Mouse (Mus musculus) intestine, postnatal 0 days (tissue): ENCODE data around the gene Apoc3. TPM values are rescaled to one million over a fixed set of nuclear protein-coding genes. Genes with fewer than 3 reads are reported as not detected.
A peak's percentile ranks its signal among the peaks of the same experiment; 100 is the strongest.

Source experiments
- ATAC-seq: fragments of 200-750 bp; cut with Nextera tagmentation; 2 replicates; pipeline ENCODE4 v1.8.0; 2017; ENCODE audit warnings: mild to moderate bottlenecking, moderate TSS enrichment, moderate library complexity
- H3K27ac ChIP-seq: fragments of 300-500 bp; sonication (generic); 2 replicates; pipeline ENCODE4 v1.5.1; 2014; ENCODE audit warnings: mild to moderate bottlenecking, low read depth, low read length, moderate library complexity
- H3K27me3 ChIP-seq: fragments of 300-500 bp; sonication (generic); replicated peaks from 2 replicates; pipeline ENCODE4 v1.6.1; 2014; ENCODE audit warnings: low read length, mixed read lengths; ENCODE audit not compliant: control insufficient read depth, insufficient read depth
- H3K36me3 ChIP-seq: fragments of 300-500 bp; sonication (generic); 2 replicates; pipeline ENCODE4 v1.6.1; 2014; ENCODE audit warnings: mild to moderate bottlenecking, moderate library complexity; ENCODE audit not compliant: control insufficient read depth, insufficient read depth
- H3K4me1 ChIP-seq: fragments of 300-500 bp; sonication (generic); replicated peaks from 2 replicates; pipeline ENCODE4 v1.6.1; 2014; ENCODE audit warnings: antibody characterized with exemption, low read length, mixed read lengths; ENCODE audit not compliant: control insufficient read depth, insufficient read depth
- H3K4me2 ChIP-seq: fragments of 300-500 bp; sonication (generic); replicated peaks from 2 replicates; pipeline ENCODE4 v1.6.1; 2014; ENCODE audit warnings: low read depth, mild to moderate bottlenecking, moderate library complexity
- H3K4me3 ChIP-seq: fragments of 300-500 bp; sonication (generic); 2 replicates; pipeline ENCODE4 v1.5.1; 2014; ENCODE audit warnings: low read depth, low read length
- H3K9ac ChIP-seq: fragments of 300-500 bp; sonication (generic); 2 replicates; pipeline ENCODE4 v1.6.1; 2014; ENCODE audit warnings: mild to moderate bottlenecking, low read depth, low read length
- H3K9me3 ChIP-seq: fragments of 300-500 bp; sonication (generic); 2 replicates; pipeline ENCODE4 v1.6.1; 2016; ENCODE audit warnings: mixed run types; ENCODE audit not compliant: control insufficient read depth
- CTCF ChIP-seq: sonication (generic); IDR thresholded peaks from 2 replicates; pipeline ENCODE4 v1.5.1; 2016; ENCODE audit warnings: low read depth, mild to moderate bottlenecking, control low read depth, antibody characterized with exemption, moderate library complexity
- WGBS: fragments of 180-500 bp; shearing (Covaris S2); extraction: QIAGEN DNeasy Blood & Tissue Kit; methylation state at CpG from one replicate; pipeline ENCODE4 v1.1.7; 2014; 5-methylcytosine and 5-hydroxymethylcytosine counted together
- polyA plus RNA-seq: library from polyadenylated mRNA; unstranded; fragments of >200 nt; fragmentation: Nextera tagmentation; extraction: Ambion mirVana; gene quantifications from 2 replicates; pipeline ENCODE4 v1.2.1, GENCODE M21; 2015

Apoc3 gene
- polyA plus RNA-seq, 1 experiment from 2014 or later = 8,903 TPM

DNA sequence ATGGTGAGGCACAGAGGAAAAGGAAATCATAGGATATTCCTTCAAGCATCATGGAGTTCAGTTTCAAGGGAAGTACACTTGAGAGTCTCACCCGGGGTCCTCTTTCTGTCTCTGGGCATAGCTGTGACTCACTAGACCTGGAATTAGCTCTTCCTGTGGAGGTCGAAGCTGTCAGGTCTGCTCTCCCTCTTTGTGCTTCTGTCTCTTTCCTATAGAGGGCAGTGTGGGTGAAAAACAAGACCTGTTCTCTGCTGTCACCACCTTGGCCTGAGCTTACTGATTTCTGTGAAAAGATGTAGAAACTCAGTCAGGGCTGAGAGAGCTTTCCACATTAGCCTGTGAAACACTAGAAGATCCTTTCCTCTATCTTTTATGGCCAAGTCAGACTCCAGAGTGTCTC, 50.2 kb downstream of the Apoc3 start:
- no peak overlapping the region for H3K4me2 ChIP-seq
- 0 out of 2 replicates have a peak, but pooled peaks cover 4% of the 10 kb centered on the region for H3K36me3 ChIP-seq
- no peaks in the 10 kb centered on the region; the same call in 1 of the 2 replicates for H3K4me1 ChIP-seq
- ATAC-seq = no peak
- no peaks in the 10 kb centered on the region for H3K27me3 ChIP-seq
- TF ChIP-seq CTCF = peak; percentile 77
- no peak overlapping the region for H3K27ac ChIP-seq
- no peaks in the 10 kb centered on the region for H3K9me3 ChIP-seq
- no peak overlapping the region for H3K9ac ChIP-seq
- H3K4me3 ChIP-seq = no peak overlapping the region
- 37% methylated on average over 2 of the region's 2 CpGs for WGBS

GRCm38 (mm10) chr9:46184542-46184941, 50.9 kb downstream of the Apoc3 start:
- no peak overlapping the region for H3K4me3 ChIP-seq
- no peak overlapping the region for H3K27ac ChIP-seq
- peak; percentile 29; the same call in 1 of the 2 replicates for ATAC-seq
- H3K4me2 ChIP-seq = no peak overlapping the region
- no peaks in the 10 kb centered on the region; the same call in 1 of the 2 replicates for H3K4me1 ChIP-seq
- H3K9ac ChIP-seq = no peak overlapping the region
- WGBS = 42% methylated on average over 5 of the region's 5 CpGs
- H3K27me3 ChIP-seq = no peaks in the 10 kb centered on the region
- 0 out of 2 replicates have a peak, but pooled peaks cover 4% of the 10 kb centered on the region for H3K36me3 ChIP-seq
- H3K9me3 ChIP-seq = no peaks in the 10 kb centered on the region
- no peak for TF ChIP-seq CTCF

Other genes with a start within 250 kb of the Apoc3 start
- gene Pafah1b2, start 222.9 kb downstream of the Apoc3 start, polyA plus RNA-seq = 78.1 and 78.2 TPM in 2 replicates
- 7.4 and 10.0 TPM in 2 replicates for gene Sik3, start 222.8 kb downstream of the Apoc3 start, polyA plus RNA-seq
- 28,401 and 28,927 TPM in 2 replicates for gene Apoa1, start 7.1 kb downstream of the Apoc3 start, polyA plus RNA-seq
- 27,935 and 31,935 TPM in 2 replicates for gene Apoa4, start 5.1 kb upstream of the Apoc3 start, polyA plus RNA-seq
- 0.56 and 0.64 TPM in 2 replicates for gene Apoa5, start 33.0 kb upstream of the Apoc3 start, polyA plus RNA-seq
- 21.6 and 24.4 TPM in 2 replicates for gene Zpr1, start 37.4 kb upstream of the Apoc3 start, polyA plus RNA-seq
- 6.4 and 8.0 TPM in 2 replicates for gene Bud13, start 47.4 kb upstream of the Apoc3 start, polyA plus RNA-seq
- not detected in 2 replicates for gene 4931429L15Rik, start 84.3 kb upstream of the Apoc3 start, polyA plus RNA-seq